Mouse (Mus musculus): ENCODE results near the gene Rcan3. TPM values are rescaled to one million over a fixed set of nuclear protein-coding genes. Genes with fewer than 3 reads are reported as not detected.

Gene Rcan3
- 16.2 and 17.8 TPM in 2 replicates for polyA plus RNA-seq (2015; fragmentation: Nextera tagmentation; extraction: Ambion mirVana)

- Histone ChIP-seq H3K27me3 (ENCODE audit: insufficient read depth, low read length) (no peaks in the 10 kb centered on the region), H3K27ac (peak within 1 kb of the TSS; percentile 77), H3K4me3 (replicated peaks; ENCODE audit: low read depth, low read length) (peak within 1 kb of the TSS; percentile 78), H3K36me3 (ENCODE audit: insufficient read depth, low read length) (no peaks in the 10 kb centered on the region), H3K4me1 (replicated peaks; ENCODE audit: insufficient read depth, low read length) (0 out of 2 replicates have a peak, but pooled peaks cover 3% of the 10 kb centered on the region), H3K4me2 (ENCODE audit: low read length) (peak within 1 kb of the TSS; percentile 96), H3K9ac (ENCODE audit: low read depth, low read length) (peak within 1 kb of the TSS; percentile 82), H3K9me3 (replicated peaks; ENCODE audit: low read length) (no peaks in the 10 kb centered on the region)
- ATAC-seq (replicated peaks; ENCODE audit: low FRiP score, low read depth) (peak; percentile 87), DNase-seq (ENCODE audit: low spot score) (peak; percentile 86)
- TF ChIP-seq CTCF (IDR thresholded peaks at IDR 0.05; ENCODE audit: low read depth): peak; percentile 38; the same call in 1 of the 2 replicates
- WGBS: under 1% methylated on average over 67 of the region's 79 CpGs
Observed at GRCm38 (mm10) chr4:135433443-135434394, at the start of gene Rcan3. TSS of gene Rcan3 (minus strand) at chr4:135433853.

- 76% methylated on average over 9 of the region's 9 CpGs for WGBS
- no peaks in the 10 kb centered on the region for H3K36me3 ChIP-seq (ENCODE audit: insufficient read depth, low read length)
- no peak overlapping the region for H3K27ac ChIP-seq
- peak; percentile 39; the same call in 1 of the 2 replicates for TF ChIP-seq CTCF (IDR thresholded peaks at IDR 0.05; ENCODE audit: low read depth)
- no peak overlapping the region for H3K4me3 ChIP-seq (replicated peaks; ENCODE audit: low read depth, low read length)
- H3K4me2 ChIP-seq (ENCODE audit: low read length): no peak overlapping the region
- no peak for DNase-seq (ENCODE audit: low spot score)
- no peaks in the 10 kb centered on the region for H3K4me1 ChIP-seq (replicated peaks; ENCODE audit: insufficient read depth, low read length)
- no peaks in the 10 kb centered on the region for H3K9me3 ChIP-seq (replicated peaks; ENCODE audit: low read length)
- H3K27me3 ChIP-seq (ENCODE audit: insufficient read depth, low read length): no peaks in the 10 kb centered on the region
- no peak overlapping the region for H3K9ac ChIP-seq (ENCODE audit: low read depth, low read length)
- ATAC-seq (replicated peaks; ENCODE audit: low FRiP score, low read depth): no peak
Observed at GRCm38 (mm10) chr4:135480370-135480769, 46.7 kb upstream of the Rcan3 start.

- TF ChIP-seq CTCF (IDR thresholded peaks at IDR 0.05; ENCODE audit: low read depth): no peak
- ATAC-seq (replicated peaks; ENCODE audit: low FRiP score, low read depth) (no peak), DNase-seq (ENCODE audit: low spot score) (no peak)
- WGBS: 80% methylated on average over 10 of the region's 10 CpGs
- Histone ChIP-seq H3K4me3 (replicated peaks; ENCODE audit: low read depth, low read length) (no peak overlapping the region), H3K27ac (no peak overlapping the region), H3K4me2 (ENCODE audit: low read length) (no peak overlapping the region), H3K9ac (ENCODE audit: low read depth, low read length) (no peak overlapping the region), H3K27me3 (ENCODE audit: insufficient read depth, low read length) (no peaks in the 10 kb centered on the region), H3K9me3 (replicated peaks; ENCODE audit: low read length) (no peaks in the 10 kb centered on the region), H3K4me1 (replicated peaks; ENCODE audit: insufficient read depth, low read length) (no peaks in the 10 kb centered on the region), H3K36me3 (ENCODE audit: insufficient read depth, low read length) (no peaks in the 10 kb centered on the region; the same call in 1 of the 2 replicates)
Observed at GRCm38 (mm10) chr4:135477851-135478250, 44.2 kb upstream of the Rcan3 start.

- H3K9ac ChIP-seq (ENCODE audit: low read depth, low read length): no peak overlapping the region
- H3K4me3 ChIP-seq (replicated peaks; ENCODE audit: low read depth, low read length): no peak overlapping the region
- H3K27ac ChIP-seq: no peak overlapping the region
- no peaks in the 10 kb centered on the region for H3K4me1 ChIP-seq (replicated peaks; ENCODE audit: insufficient read depth, low read length)
- ATAC-seq (replicated peaks; ENCODE audit: low FRiP score, low read depth) (no peak), DNase-seq (ENCODE audit: low spot score) (no peak)
- WGBS: 92% methylated on average over 11 of the region's 11 CpGs
- H3K9me3 ChIP-seq (replicated peaks; ENCODE audit: low read length): no peaks in the 10 kb centered on the region
- no peak for TF ChIP-seq CTCF (IDR thresholded peaks at IDR 0.05; ENCODE audit: low read depth)
- no peaks in the 10 kb centered on the region for H3K27me3 ChIP-seq (ENCODE audit: insufficient read depth, low read length)
- no peak overlapping the region for H3K4me2 ChIP-seq (ENCODE audit: low read length)
- 0 out of 2 replicates have a peak, but pooled peaks cover 15% of the 10 kb centered on the region for H3K36me3 ChIP-seq (ENCODE audit: insufficient read depth, low read length)
Observed at GRCm38 (mm10) chr4:135463406-135463805, 29.8 kb upstream of the Rcan3 start.

GRCm38 (mm10) chr4:135453572-135453971, 19.9 kb upstream of the Rcan3 start:
- TF ChIP-seq CTCF (IDR thresholded peaks at IDR 0.05; ENCODE audit: low read depth): no peak
- peaks cover 16% of the 10 kb centered on the region; the same call in 1 of the 2 replicates for H3K4me1 ChIP-seq (replicated peaks; ENCODE audit: insufficient read depth, low read length)
- H3K4me2 ChIP-seq (ENCODE audit: low read length): no peak overlapping the region
- H3K36me3 ChIP-seq (ENCODE audit: insufficient read depth, low read length): 0 out of 2 replicates have a peak, but pooled peaks cover 3% of the 10 kb centered on the region
- H3K9ac ChIP-seq (ENCODE audit: low read depth, low read length): peak overlapping the region; percentile 4; the same call in 1 of the 2 replicates
- no peak overlapping the region for H3K4me3 ChIP-seq (replicated peaks; ENCODE audit: low read depth, low read length)
- no peaks in the 10 kb centered on the region for H3K9me3 ChIP-seq (replicated peaks; ENCODE audit: low read length)
- peak overlapping the region; percentile 66 for H3K27ac ChIP-seq
- DNase-seq (ENCODE audit: low spot score) (no peak), ATAC-seq (replicated peaks; ENCODE audit: low FRiP score, low read depth) (peak; percentile 68)
- H3K27me3 ChIP-seq (ENCODE audit: insufficient read depth, low read length): no peaks in the 10 kb centered on the region
- WGBS: 31% methylated on average over 12 of the region's 12 CpGs

- H3K36me3 ChIP-seq (ENCODE audit: insufficient read depth, low read length): 0 out of 2 replicates have a peak, but pooled peaks cover 3% of the 10 kb centered on the region
- H3K27ac ChIP-seq: peak overlapping the region; percentile 66
- no peak overlapping the region for H3K4me2 ChIP-seq (ENCODE audit: low read length)
- WGBS: 37% methylated on average over 6 of the region's 6 CpGs
- H3K9me3 ChIP-seq (replicated peaks; ENCODE audit: low read length): no peaks in the 10 kb centered on the region
- peak overlapping the region; percentile 4; the same call in 1 of the 2 replicates for H3K9ac ChIP-seq (ENCODE audit: low read depth, low read length)
- no peaks in the 10 kb centered on the region for H3K27me3 ChIP-seq (ENCODE audit: insufficient read depth, low read length)
- peaks cover 16% of the 10 kb centered on the region; the same call in 1 of the 2 replicates for H3K4me1 ChIP-seq (replicated peaks; ENCODE audit: insufficient read depth, low read length)
- TF ChIP-seq CTCF (IDR thresholded peaks at IDR 0.05; ENCODE audit: low read depth): no peak
- ATAC-seq (replicated peaks; ENCODE audit: low FRiP score, low read depth) (no peak), DNase-seq (ENCODE audit: low spot score) (peak; percentile 42)
- no peak overlapping the region for H3K4me3 ChIP-seq (replicated peaks; ENCODE audit: low read depth, low read length)
Observed at GRCm38 (mm10) chr4:135453164-135453563, 19.5 kb upstream of the Rcan3 start.

All from kidney, postnatal 0 days (tissue).